Mouse (Mus musculus) adrenal gland, postnatal 25 days (tissue): Measurements from ENCODE around the gene 1700019A02Rik. TPM values are rescaled to one million over a fixed set of nuclear protein-coding genes. Genes with fewer than 3 reads are reported as not detected.

Experiments used
- DNase-seq: peaks from one replicate; pipeline ENCODE4 v3.0.0; 2021; ENCODE audit warnings: mixed read lengths
- long read RNA-seq: library from polyadenylated mRNA; stranded (forward); transcript quantifications from one replicate; pipeline ENCODE4 v2.0.0, GENCODE M21; 2021
- total RNA-seq: library from RNA; stranded (reverse); gene quantifications from 2 replicates; pipeline ENCODE4 v1.2.3, GENCODE M21; 2021

Gene 1700019A02Rik
- not detected in 2 replicates for total RNA-seq
- long read RNA-seq: 0 reads

GRCm38 (mm10) chr1:53187536-53187935, at the start of gene 1700019A02Rik:
Gene 1700019A02Rik (minus strand): TSS chr1:53187636.
- DNase-seq: peak; percentile 0

GRCm38 (mm10) chr1:53226063-53226462, 38.6 kb upstream of the 1700019A02Rik start:
- no peak for DNase-seq

GRCm38 (mm10) chr1:53225616-53226015, 38.2 kb upstream of the 1700019A02Rik start:
- DNase-seq: no peak

- no peak for DNase-seq
Observed at GRCm38 (mm10) chr1:53224775-53225174, 37.3 kb upstream of the 1700019A02Rik start.

GRCm38 (mm10) chr1:53210136-53210535, 22.7 kb upstream of the 1700019A02Rik start:
- no peak for DNase-seq

- DNase-seq: no peak
Observed at GRCm38 (mm10) chr1:53203902-53204301, 16.5 kb upstream of the 1700019A02Rik start.

GRCm38 (mm10) chr1:53201630-53202199, 14.3 kb upstream of the 1700019A02Rik start:
- no peak for DNase-seq

- DNase-seq: no peak
Observed at GRCm38 (mm10) chr1:53194536-53194935, 7.1 kb upstream of the 1700019A02Rik start.

- no peak for DNase-seq
Observed at GRCm38 (mm10) chr1:53191234-53191633, 3.8 kb upstream of the 1700019A02Rik start.

GRCm38 (mm10) chr1:53189620-53190019, 2.2 kb upstream of the 1700019A02Rik start:
- no peak for DNase-seq

- no peak for DNase-seq
Observed at GRCm38 (mm10) chr1:53186301-53186700, 1.1 kb downstream of the 1700019A02Rik start.

- DNase-seq: no peak
Observed at GRCm38 (mm10) chr1:53157715-53158114, 29.7 kb downstream of the 1700019A02Rik start.

GRCm38 (mm10) chr1:53123066-53123465, 64.4 kb downstream of the 1700019A02Rik start:
- DNase-seq: no peak

GRCm38 (mm10) chr1:53110561-53110960, 76.9 kb downstream of the 1700019A02Rik start:
- no peak for DNase-seq

Other genes with a start within 250 kb of the 1700019A02Rik start
- 0.24 TPM in 1 of 2 replicates, not detected in the other for gene 1700019D03Rik, start 167.5 kb downstream of the 1700019A02Rik start, total RNA-seq
- gene Mstn, start 126.0 kb downstream of the 1700019A02Rik start, total RNA-seq: not detected in 2 replicates
- 4.0 and 7.7 TPM in 2 replicates for gene Pms1, start 109.4 kb upstream of the 1700019A02Rik start, total RNA-seq
- gene Ormdl1, start 109.5 kb upstream of the 1700019A02Rik start, total RNA-seq: 18.5 and 21.7 TPM in 2 replicates
- not detected in 2 replicates for gene Gm28778, start 109.5 kb upstream of the 1700019A02Rik start, total RNA-seq
- 22.8 and 26.8 TPM in 2 replicates for gene Osgepl1, start 126.0 kb upstream of the 1700019A02Rik start, total RNA-seq
- gene Asdurf, start 165.0 kb upstream of the 1700019A02Rik start, total RNA-seq: not detected in 2 replicates
- not detected in 2 replicates for gene Gm28551, start 165.0 kb upstream of the 1700019A02Rik start, total RNA-seq
- 28.4 and 29.7 TPM in 2 replicates for gene Asnsd1, start 165.1 kb upstream of the 1700019A02Rik start, total RNA-seq